Mouse (Mus musculus): Measurements from ENCODE around the gene Nutf2.

- TF ChIP-seq CTCF (conservative IDR thresholded peaks at IDR 0.05; ENCODE audit: low read length) (no peak), NANOG (IDR thresholded peaks at IDR 0.05; ENCODE audit: borderline replicate concordance, low read length) (no peak), POU5F1 (IDR thresholded peaks at IDR 0.05; ENCODE audit: borderline replicate concordance, low read length) (no peak)
These were observed 1.6 kb downstream of the Nutf2 start for GRCm38 (mm10) chr8:105861951-105862350.

Measured in E14TG2a.4 (cell line).